Mouse (Mus musculus): ENCODE results near the gene Rtn4. TPM values are rescaled to one million over a fixed set of nuclear protein-coding genes. Genes with fewer than 3 reads are reported as not detected.

Gene Rtn4
- polyA plus RNA-seq, 1 experiment from 2014 or later: 54.2 TPM

- WGBS: 76% methylated on average over 1 of the region's 1 CpGs
- H3K4me3 ChIP-seq (ENCODE audit: low read depth, low read length): no peak overlapping the region
- no peak for DNase-seq
- no peak for ATAC-seq (ENCODE audit: insufficient read depth)
- no peaks in the 10 kb centered on the region for H3K4me1 ChIP-seq (ENCODE audit: insufficient read depth)
- no peaks in the 10 kb centered on the region for H3K27me3 ChIP-seq (ENCODE audit: insufficient read depth, low read length)
- no peak overlapping the region for H3K9ac ChIP-seq
- no peak overlapping the region for H3K4me2 ChIP-seq
- no peak overlapping the region for H3K27ac ChIP-seq (ENCODE audit: low read depth)
- no peak for TF ChIP-seq CTCF (IDR thresholded peaks at IDR 0.05; ENCODE audit: low read depth)
- no peaks in the 10 kb centered on the region for H3K36me3 ChIP-seq (ENCODE audit: insufficient read depth)
- no peaks in the 10 kb centered on the region for H3K9me3 ChIP-seq (ENCODE audit: low read depth, low read length)
Measured at GRCm38 (mm10) chr11:29727901-29728300, 35.2 kb downstream of the Rtn4 start.

DNA sequence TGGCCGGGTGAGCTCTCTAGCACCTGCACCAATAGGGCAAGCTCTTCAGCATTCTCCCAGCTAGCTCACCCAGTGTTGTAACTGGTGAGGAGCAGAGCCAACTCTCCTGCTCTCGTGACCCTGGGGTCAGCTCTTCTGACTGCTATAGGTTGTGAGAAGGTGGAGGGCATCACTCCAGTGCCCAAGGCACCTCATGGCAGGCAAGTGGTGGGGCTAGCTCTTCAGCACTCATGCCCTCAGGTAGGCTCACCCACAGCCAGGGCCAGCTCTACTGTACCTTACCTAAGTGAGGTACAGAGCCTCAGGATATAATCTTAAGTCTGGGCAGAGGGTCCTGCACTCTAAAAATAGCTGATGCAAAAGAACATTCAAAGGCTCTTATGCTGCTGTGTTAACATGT is 47.0 kb downstream of the Rtn4 start:
- TF ChIP-seq CTCF (IDR thresholded peaks at IDR 0.05; ENCODE audit: low read depth): no peak
- ATAC-seq (ENCODE audit: insufficient read depth) (no peak), DNase-seq (no peak)
- peaks cover 51% of the 10 kb centered on the region for H3K36me3 ChIP-seq (ENCODE audit: insufficient read depth)
- 83% methylated on average over 2 of the region's 2 CpGs for WGBS
- no peaks in the 10 kb centered on the region for H3K4me1 ChIP-seq (ENCODE audit: insufficient read depth)
- H3K9me3 ChIP-seq (ENCODE audit: low read depth, low read length): no peaks in the 10 kb centered on the region
- no peaks in the 10 kb centered on the region for H3K27me3 ChIP-seq (ENCODE audit: insufficient read depth, low read length)
- no peak overlapping the region for H3K4me2 ChIP-seq
- H3K27ac ChIP-seq (ENCODE audit: low read depth): no peak overlapping the region
- H3K9ac ChIP-seq: no peak overlapping the region
- H3K4me3 ChIP-seq (ENCODE audit: low read depth, low read length): no peak overlapping the region

DNA sequence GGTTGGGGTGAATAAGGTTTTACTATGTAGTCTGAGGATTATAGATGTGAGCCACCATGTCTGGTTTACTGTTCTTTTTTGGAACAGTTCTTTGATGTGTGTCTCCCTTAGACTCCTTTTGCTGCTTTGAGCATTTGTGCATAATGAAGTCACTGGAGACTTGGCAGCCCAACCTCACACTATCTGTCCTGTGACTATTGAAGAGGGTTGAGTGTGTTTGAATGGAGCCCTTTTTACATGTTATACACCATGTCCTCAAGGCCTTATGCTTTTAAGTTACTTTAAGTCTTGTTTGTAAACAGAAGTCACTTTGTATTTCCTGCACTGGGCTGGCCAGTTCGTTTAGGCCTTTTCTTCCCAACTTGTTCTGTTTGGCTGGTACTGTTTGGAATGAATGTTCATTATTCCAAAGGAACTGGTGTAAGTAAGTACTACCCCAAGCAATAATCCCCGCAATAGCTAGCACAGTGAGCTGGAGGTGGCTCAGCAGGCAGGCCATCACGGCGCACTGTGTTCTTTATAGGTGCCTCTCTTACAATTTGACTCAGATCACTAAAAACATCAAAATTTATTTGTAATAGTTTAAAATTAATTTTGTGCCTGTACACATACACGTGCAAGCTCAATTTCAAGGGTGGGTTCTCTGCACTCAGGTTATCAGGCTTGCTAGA is 52.1 kb downstream of the Rtn4 start:
- ATAC-seq (ENCODE audit: insufficient read depth) (no peak), DNase-seq (no peak)
- Histone ChIP-seq H3K36me3 (ENCODE audit: insufficient read depth) (peaks cover 55% of the 10 kb centered on the region), H3K4me3 (ENCODE audit: low read depth, low read length) (no peak overlapping the region), H3K4me1 (ENCODE audit: insufficient read depth) (no peaks in the 10 kb centered on the region), H3K27me3 (ENCODE audit: insufficient read depth, low read length) (no peaks in the 10 kb centered on the region), H3K27ac (ENCODE audit: low read depth) (no peak overlapping the region), H3K9me3 (ENCODE audit: low read depth, low read length) (no peaks in the 10 kb centered on the region), H3K9ac (no peak overlapping the region), H3K4me2 (no peak overlapping the region)
- WGBS: 82% methylated on average over 5 of the region's 5 CpGs
- TF ChIP-seq CTCF (IDR thresholded peaks at IDR 0.05; ENCODE audit: low read depth): no peak

DNA sequence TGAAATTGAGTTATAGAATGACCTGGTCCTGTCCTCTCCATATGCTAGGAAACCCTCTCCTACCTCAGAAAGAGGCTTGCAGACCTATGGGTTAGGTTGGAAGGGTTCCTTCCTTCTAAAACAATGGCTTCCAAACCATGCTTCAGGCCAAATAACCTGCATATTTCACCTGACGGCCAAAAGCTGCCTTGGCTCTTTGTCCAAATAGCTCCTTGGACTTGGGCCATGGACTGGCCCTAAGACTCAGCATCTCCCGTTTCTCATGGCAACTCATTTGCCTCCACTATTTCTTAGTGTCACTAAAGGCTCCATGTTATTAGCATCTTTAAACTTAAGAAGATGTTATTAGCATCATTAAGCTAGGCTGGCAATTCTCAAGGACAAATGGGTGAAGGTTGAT is 52.8 kb downstream of the Rtn4 start:
- no peaks in the 10 kb centered on the region for H3K9me3 ChIP-seq (ENCODE audit: low read depth, low read length)
- H3K4me1 ChIP-seq (ENCODE audit: insufficient read depth): no peaks in the 10 kb centered on the region
- H3K4me3 ChIP-seq (ENCODE audit: low read depth, low read length): no peak overlapping the region
- no peak for ATAC-seq (ENCODE audit: insufficient read depth)
- no peak overlapping the region for H3K9ac ChIP-seq
- DNase-seq: no peak
- no peak overlapping the region for H3K4me2 ChIP-seq
- 71% methylated on average over 2 of the region's 2 CpGs for WGBS
- no peak overlapping the region for H3K27ac ChIP-seq (ENCODE audit: low read depth)
- H3K27me3 ChIP-seq (ENCODE audit: insufficient read depth, low read length): no peaks in the 10 kb centered on the region
- H3K36me3 ChIP-seq (ENCODE audit: insufficient read depth): peaks cover 52% of the 10 kb centered on the region
- no peak for TF ChIP-seq CTCF (IDR thresholded peaks at IDR 0.05; ENCODE audit: low read depth)

DNA sequence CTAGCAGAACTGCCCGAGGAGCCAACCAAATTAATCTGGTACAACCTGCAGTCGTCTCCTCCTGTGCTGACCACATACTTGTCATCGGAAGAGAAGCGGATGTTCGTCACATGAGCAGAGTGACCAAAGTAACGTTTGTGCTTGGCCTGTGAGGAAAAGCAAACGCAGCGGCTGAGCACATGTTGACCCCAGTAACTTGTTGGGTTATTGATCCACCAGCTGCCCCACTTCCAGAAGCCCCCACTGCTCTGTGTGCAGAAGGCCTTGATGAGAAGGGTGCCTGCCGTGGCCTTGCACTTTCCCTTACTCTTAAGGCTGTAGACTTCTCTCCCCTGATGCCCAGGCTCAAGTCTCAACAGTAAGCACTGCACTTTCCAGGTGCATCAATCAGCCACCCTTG is 53.5 kb downstream of the Rtn4 start:
- 75% methylated on average over 9 of the region's 9 CpGs for WGBS
- H3K4me3 ChIP-seq (ENCODE audit: low read depth, low read length): no peak overlapping the region
- no peaks in the 10 kb centered on the region for H3K27me3 ChIP-seq (ENCODE audit: insufficient read depth, low read length)
- no peak for TF ChIP-seq CTCF (IDR thresholded peaks at IDR 0.05; ENCODE audit: low read depth)
- H3K36me3 ChIP-seq (ENCODE audit: insufficient read depth): peaks cover 50% of the 10 kb centered on the region
- no peak overlapping the region for H3K4me2 ChIP-seq
- H3K9me3 ChIP-seq (ENCODE audit: low read depth, low read length): no peaks in the 10 kb centered on the region
- no peak for DNase-seq
- H3K27ac ChIP-seq (ENCODE audit: low read depth): no peak overlapping the region
- H3K9ac ChIP-seq: no peak overlapping the region
- no peak for ATAC-seq (ENCODE audit: insufficient read depth)
- no peaks in the 10 kb centered on the region for H3K4me1 ChIP-seq (ENCODE audit: insufficient read depth)

DNA sequence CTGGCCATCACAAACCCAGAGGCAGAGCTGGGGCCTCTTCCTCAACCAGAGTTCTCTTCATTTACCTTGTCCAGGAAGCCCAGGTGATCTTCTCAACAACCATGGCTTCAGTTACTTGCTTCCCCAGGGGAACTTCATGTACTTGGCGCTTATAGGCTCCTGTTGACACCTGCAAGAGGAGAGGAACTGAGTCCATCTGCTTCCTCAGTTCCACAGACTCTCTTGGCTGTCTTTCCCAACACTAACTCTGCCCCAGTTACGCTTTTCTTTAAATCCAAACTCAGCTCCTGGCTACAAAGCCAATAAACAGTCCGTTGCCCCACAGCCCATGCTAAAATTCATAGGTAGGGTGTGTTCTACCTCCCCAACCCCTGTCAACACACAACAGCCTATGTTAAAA is 54.6 kb downstream of the Rtn4 start:
- Histone ChIP-seq H3K27ac (ENCODE audit: low read depth) (no peak overlapping the region), H3K4me1 (ENCODE audit: insufficient read depth) (no peaks in the 10 kb centered on the region), H3K27me3 (ENCODE audit: insufficient read depth, low read length) (no peaks in the 10 kb centered on the region), H3K36me3 (ENCODE audit: insufficient read depth) (peaks cover 39% of the 10 kb centered on the region; the same call in 1 of the 2 replicates), H3K4me2 (no peak overlapping the region), H3K9me3 (ENCODE audit: low read depth, low read length) (no peaks in the 10 kb centered on the region), H3K4me3 (ENCODE audit: low read depth, low read length) (no peak overlapping the region), H3K9ac (no peak overlapping the region)
- DNase-seq (no peak), ATAC-seq (ENCODE audit: insufficient read depth) (no peak)
- WGBS: 94% methylated on average over 3 of the region's 3 CpGs
- no peak for TF ChIP-seq CTCF (IDR thresholded peaks at IDR 0.05; ENCODE audit: low read depth)

- Histone ChIP-seq H3K9me3 (ENCODE audit: low read depth, low read length) (no peaks in the 10 kb centered on the region), H3K27me3 (ENCODE audit: insufficient read depth, low read length) (no peaks in the 10 kb centered on the region), H3K4me2 (no peak overlapping the region), H3K4me1 (ENCODE audit: insufficient read depth) (no peaks in the 10 kb centered on the region), H3K9ac (no peak overlapping the region), H3K36me3 (ENCODE audit: insufficient read depth) (peaks cover 34% of the 10 kb centered on the region; the same call in 1 of the 2 replicates), H3K27ac (ENCODE audit: low read depth) (no peak overlapping the region), H3K4me3 (ENCODE audit: low read depth, low read length) (no peak overlapping the region)
- ATAC-seq (ENCODE audit: insufficient read depth): no peak
- WGBS: 62% methylated on average over 1 of the region's 1 CpGs
- TF ChIP-seq CTCF (IDR thresholded peaks at IDR 0.05; ENCODE audit: low read depth): no peak
- no peak for DNase-seq
Measured at GRCm38 (mm10) chr11:29747881-29748280, 55.1 kb downstream of the Rtn4 start.
